Mouse (Mus musculus) lung, adult 2 months (tissue): ENCODE results near the gene Rpl36-ps4.

ENCODE experiments used
- CTCF ChIP-seq: fragments of 200-500 bp; IDR thresholded peaks from 2 replicates; pipeline ENCODE4 v1.5.1; 2011; ENCODE audit warnings: mild to moderate bottlenecking, low read length, control low read depth; ENCODE audit not compliant: insufficient read depth
- POLR2A ChIP-seq: fragments of 200-500 bp; IDR thresholded peaks from 2 replicates; pipeline ENCODE4 v1.6.1; 2011; ENCODE audit warnings: low read depth, mild to moderate bottlenecking, control low read depth, low read length, borderline replicate concordance; ENCODE audit errors: extremely low read depth

DNA sequence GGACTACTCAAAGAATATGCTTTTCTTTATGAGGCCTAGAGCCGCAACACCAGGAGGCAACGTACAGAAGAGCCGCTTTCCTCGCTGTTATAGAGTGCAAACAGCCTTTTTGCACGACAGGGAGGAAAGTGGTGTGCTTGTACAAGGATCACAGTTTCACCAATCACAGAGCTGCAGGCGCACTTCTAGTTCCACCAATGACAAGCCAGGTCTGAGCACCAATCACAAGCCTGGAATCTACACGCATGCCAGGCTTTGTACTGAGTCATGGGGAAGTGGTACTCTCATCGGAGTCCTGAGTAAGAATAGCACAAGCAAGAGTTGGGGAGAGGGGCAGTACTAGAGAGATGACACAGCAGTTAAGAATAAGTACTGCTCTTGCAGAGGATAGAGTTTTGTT lies 14.0 kb downstream of the Rpl36-ps4 start:
- TF ChIP-seq CTCF (no peak), POLR2A (no peak)
